Mouse (Mus musculus): ENCODE measurements around the gene Slit3. TPM values are rescaled to one million over a fixed set of nuclear protein-coding genes. Genes with fewer than 3 reads are reported as not detected.

Gene Slit3
- total and polyA plus RNA-seq, 2 experiments: 0.09 to 0.12 TPM

GRCm38 (mm10) chr11:35241379-35241778 is 120.4 kb downstream of the Slit3 start:
- WGBS: 89% methylated on average over 7 of the region's 7 CpGs
- Histone ChIP-seq H3K27ac (replicated peaks; ENCODE audit: insufficient read depth, low read depth, low read length) (no peak overlapping the region), H3K79me2 (ENCODE audit: control insufficient read depth, insufficient read depth, low read length) (no peaks in the 10 kb centered on the region), H3K27me3 (ENCODE audit: control insufficient read depth, insufficient read depth, low read length) (0 out of 2 replicates have a peak, but pooled peaks cover 3% of the 10 kb centered on the region), H3K4me3 (ENCODE audit: insufficient read depth, low read depth, low read length) (no peak overlapping the region), H3K36me3 (ENCODE audit: control insufficient read depth, insufficient read depth, low read length) (no peaks in the 10 kb centered on the region), H3K4me1 (ENCODE audit: control insufficient read depth, insufficient read depth, low read length) (no peaks in the 10 kb centered on the region), H3K9ac (ENCODE audit: low read depth, low read length) (no peak overlapping the region)
- TF ChIP-seq CTCF (IDR thresholded peaks at IDR 0.05; ENCODE audit: low read depth, low read length) (no peak), POLR2A (IDR thresholded peaks at IDR 0.05; ENCODE audit: extremely low read depth, insufficient read depth, low read length) (no peak)
- no peak for DNase-seq (ENCODE audit: extremely low read depth, low read depth, low spot score)

DNA sequence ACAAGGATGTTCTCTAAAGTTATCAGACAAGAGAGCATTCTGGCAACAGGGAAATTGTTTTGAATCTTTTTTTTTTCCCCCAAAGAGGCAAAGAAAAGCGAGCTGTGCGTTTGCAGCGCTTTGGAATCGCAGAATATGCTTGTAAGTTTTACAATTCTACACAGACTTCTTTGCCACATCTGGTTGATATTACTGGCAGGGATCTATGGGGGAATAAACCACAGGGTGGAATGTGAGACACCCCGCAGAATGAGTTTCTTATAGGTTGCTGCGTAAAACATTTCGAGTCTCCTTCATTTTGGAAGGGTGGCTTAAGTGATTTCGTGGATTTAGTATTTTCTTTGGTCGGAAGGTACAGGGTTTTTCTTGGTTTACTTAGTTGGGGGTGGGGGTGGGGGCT is 122.6 kb downstream of the Slit3 start:
- 0 out of 2 replicates have a peak, but pooled peaks cover 3% of the 10 kb centered on the region for H3K27me3 ChIP-seq (ENCODE audit: control insufficient read depth, insufficient read depth, low read length)
- H3K27ac ChIP-seq (replicated peaks; ENCODE audit: insufficient read depth, low read depth, low read length): no peak overlapping the region
- no peak for TF ChIP-seq POLR2A (IDR thresholded peaks at IDR 0.05; ENCODE audit: extremely low read depth, insufficient read depth, low read length)
- no peak for TF ChIP-seq CTCF (IDR thresholded peaks at IDR 0.05; ENCODE audit: low read depth, low read length)
- H3K36me3 ChIP-seq (ENCODE audit: control insufficient read depth, insufficient read depth, low read length): no peaks in the 10 kb centered on the region
- no peak overlapping the region for H3K9ac ChIP-seq (ENCODE audit: low read depth, low read length)
- no peaks in the 10 kb centered on the region for H3K79me2 ChIP-seq (ENCODE audit: control insufficient read depth, insufficient read depth, low read length)
- 90% methylated on average over 9 of the region's 9 CpGs for WGBS
- H3K4me1 ChIP-seq (ENCODE audit: control insufficient read depth, insufficient read depth, low read length): no peaks in the 10 kb centered on the region
- DNase-seq (ENCODE audit: extremely low read depth, low read depth, low spot score): no peak
- no peak overlapping the region for H3K4me3 ChIP-seq (ENCODE audit: insufficient read depth, low read depth, low read length)

DNA sequence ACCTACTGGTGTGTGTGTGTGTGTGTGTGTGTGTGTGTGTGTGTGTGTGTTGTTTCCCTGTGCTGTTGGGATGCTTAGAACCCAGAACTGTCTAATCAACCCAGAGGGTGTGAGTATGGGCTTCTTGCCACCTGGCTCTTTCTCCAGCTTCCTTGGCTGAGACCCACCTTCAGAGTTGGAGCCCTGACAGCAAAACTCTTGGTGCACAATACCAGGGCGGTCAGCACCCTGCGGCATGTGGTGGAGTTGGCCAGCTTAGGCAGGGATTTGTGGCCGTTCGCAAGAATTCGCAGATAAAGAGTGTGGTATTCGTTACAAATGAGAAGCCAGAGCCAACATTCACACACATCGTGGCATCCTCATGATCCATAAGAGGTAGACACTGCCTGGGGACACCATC is 123.5 kb downstream of the Slit3 start:
- no peak for DNase-seq (ENCODE audit: extremely low read depth, low read depth, low spot score)
- 85% methylated on average over 7 of the region's 7 CpGs for WGBS
- no peaks in the 10 kb centered on the region for H3K79me2 ChIP-seq (ENCODE audit: control insufficient read depth, insufficient read depth, low read length)
- H3K36me3 ChIP-seq (ENCODE audit: control insufficient read depth, insufficient read depth, low read length): no peaks in the 10 kb centered on the region
- no peak overlapping the region for H3K4me3 ChIP-seq (ENCODE audit: insufficient read depth, low read depth, low read length)
- H3K27me3 ChIP-seq (ENCODE audit: control insufficient read depth, insufficient read depth, low read length): 0 out of 2 replicates have a peak, but pooled peaks cover 3% of the 10 kb centered on the region
- no peaks in the 10 kb centered on the region for H3K4me1 ChIP-seq (ENCODE audit: control insufficient read depth, insufficient read depth, low read length)
- H3K9ac ChIP-seq (ENCODE audit: low read depth, low read length): no peak overlapping the region
- TF ChIP-seq POLR2A (IDR thresholded peaks at IDR 0.05; ENCODE audit: extremely low read depth, insufficient read depth, low read length) (no peak), CTCF (IDR thresholded peaks at IDR 0.05; ENCODE audit: low read depth, low read length) (no peak)
- H3K27ac ChIP-seq (replicated peaks; ENCODE audit: insufficient read depth, low read depth, low read length): no peak overlapping the region

DNA sequence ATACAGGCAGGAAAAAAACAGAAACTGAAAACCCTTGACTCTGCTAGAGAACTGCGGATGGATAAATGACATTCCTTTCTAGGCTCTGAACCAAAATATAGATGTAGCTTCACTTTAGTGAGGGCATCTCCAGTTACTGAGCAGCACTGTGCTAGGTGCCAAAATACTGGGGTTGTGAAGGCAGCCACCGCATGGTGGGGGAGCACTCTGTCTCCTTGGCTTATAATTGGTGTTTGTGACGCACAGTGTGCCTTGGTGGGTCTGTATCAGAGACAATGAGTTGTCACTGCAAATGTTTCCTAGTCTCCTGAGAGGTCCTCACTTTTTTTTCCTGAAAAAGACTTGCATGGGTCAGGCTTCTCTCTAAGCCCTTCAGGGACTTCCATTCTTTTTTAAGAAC is 125.6 kb downstream of the Slit3 start:
- no peak overlapping the region for H3K9ac ChIP-seq (ENCODE audit: low read depth, low read length)
- 75% methylated on average over 3 of the region's 3 CpGs for WGBS
- no peak overlapping the region for H3K4me3 ChIP-seq (ENCODE audit: insufficient read depth, low read depth, low read length)
- no peak for TF ChIP-seq POLR2A (IDR thresholded peaks at IDR 0.05; ENCODE audit: extremely low read depth, insufficient read depth, low read length)
- no peak for TF ChIP-seq CTCF (IDR thresholded peaks at IDR 0.05; ENCODE audit: low read depth, low read length)
- H3K4me1 ChIP-seq (ENCODE audit: control insufficient read depth, insufficient read depth, low read length): no peaks in the 10 kb centered on the region
- no peaks in the 10 kb centered on the region for H3K27me3 ChIP-seq (ENCODE audit: control insufficient read depth, insufficient read depth, low read length)
- H3K27ac ChIP-seq (replicated peaks; ENCODE audit: insufficient read depth, low read depth, low read length): no peak overlapping the region
- no peaks in the 10 kb centered on the region for H3K36me3 ChIP-seq (ENCODE audit: control insufficient read depth, insufficient read depth, low read length)
- no peak for DNase-seq (ENCODE audit: extremely low read depth, low read depth, low spot score)
- H3K79me2 ChIP-seq (ENCODE audit: control insufficient read depth, insufficient read depth, low read length): no peaks in the 10 kb centered on the region

GRCm38 (mm10) chr11:35248088-35248487 is 127.1 kb downstream of the Slit3 start:
- H3K27me3 ChIP-seq (ENCODE audit: control insufficient read depth, insufficient read depth, low read length): no peaks in the 10 kb centered on the region
- 82% methylated on average over 5 of the region's 5 CpGs for WGBS
- no peaks in the 10 kb centered on the region for H3K4me1 ChIP-seq (ENCODE audit: control insufficient read depth, insufficient read depth, low read length)
- no peak overlapping the region for H3K4me3 ChIP-seq (ENCODE audit: insufficient read depth, low read depth, low read length)
- no peak for DNase-seq (ENCODE audit: extremely low read depth, low read depth, low spot score)
- no peaks in the 10 kb centered on the region for H3K36me3 ChIP-seq (ENCODE audit: control insufficient read depth, insufficient read depth, low read length)
- no peaks in the 10 kb centered on the region for H3K79me2 ChIP-seq (ENCODE audit: control insufficient read depth, insufficient read depth, low read length)
- H3K27ac ChIP-seq (replicated peaks; ENCODE audit: insufficient read depth, low read depth, low read length): no peak overlapping the region
- no peak overlapping the region for H3K9ac ChIP-seq (ENCODE audit: low read depth, low read length)
- no peak for TF ChIP-seq POLR2A (IDR thresholded peaks at IDR 0.05; ENCODE audit: extremely low read depth, insufficient read depth, low read length)
- no peak for TF ChIP-seq CTCF (IDR thresholded peaks at IDR 0.05; ENCODE audit: low read depth, low read length)

DNA sequence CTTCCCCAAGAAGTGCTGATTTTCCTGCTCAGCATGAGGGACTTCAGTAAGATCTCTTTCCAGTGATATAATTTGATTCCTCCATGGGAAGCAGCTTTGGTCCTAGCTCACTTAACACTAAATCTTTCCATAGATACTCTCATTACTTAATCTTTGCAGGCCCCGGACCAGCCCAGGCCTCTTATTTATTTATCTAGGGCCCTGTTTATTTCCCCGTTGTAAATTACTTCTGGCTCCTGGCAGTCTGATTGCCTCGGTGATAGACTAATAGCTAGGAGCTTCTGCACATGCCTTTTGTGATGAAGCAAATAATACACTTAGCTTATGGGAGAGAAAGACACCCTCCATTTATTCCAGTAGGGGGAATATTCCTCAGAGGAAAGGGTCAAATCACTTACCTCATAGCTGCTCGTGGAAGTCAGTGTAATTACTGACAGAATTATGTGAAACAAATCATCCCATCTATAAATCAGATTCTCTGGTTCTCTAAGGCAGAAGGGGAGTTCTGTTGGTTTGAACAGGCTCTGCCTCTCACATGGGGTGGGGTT is 129.9 kb downstream of the Slit3 start:
- TF ChIP-seq POLR2A (IDR thresholded peaks at IDR 0.05; ENCODE audit: extremely low read depth, insufficient read depth, low read length) (no peak), CTCF (IDR thresholded peaks at IDR 0.05; ENCODE audit: low read depth, low read length) (no peak)
- no peak overlapping the region for H3K27ac ChIP-seq (replicated peaks; ENCODE audit: insufficient read depth, low read depth, low read length)
- H3K4me1 ChIP-seq (ENCODE audit: control insufficient read depth, insufficient read depth, low read length): no peaks in the 10 kb centered on the region
- WGBS: 60% methylated on average over 4 of the region's 4 CpGs
- no peaks in the 10 kb centered on the region for H3K36me3 ChIP-seq (ENCODE audit: control insufficient read depth, insufficient read depth, low read length)
- no peak overlapping the region for H3K4me3 ChIP-seq (ENCODE audit: insufficient read depth, low read depth, low read length)
- no peak overlapping the region for H3K9ac ChIP-seq (ENCODE audit: low read depth, low read length)
- H3K27me3 ChIP-seq (ENCODE audit: control insufficient read depth, insufficient read depth, low read length): no peaks in the 10 kb centered on the region
- H3K79me2 ChIP-seq (ENCODE audit: control insufficient read depth, insufficient read depth, low read length): no peaks in the 10 kb centered on the region
- DNase-seq (ENCODE audit: extremely low read depth, low read depth, low spot score): no peak
